Mouse (Mus musculus) gastrocnemius, postnatal 25 days (tissue): ENCODE measurements around the gene Dnajc6. TPM values are rescaled to one million over a fixed set of nuclear protein-coding genes. Genes with fewer than 3 reads are reported as not detected.

Source experiments
- DNase-seq: peaks from one replicate; pipeline ENCODE4 v3.0.0; 2022
- total RNA-seq, 2 experiments: library from RNA; stranded (reverse); gene quantifications; 1 replicate in 1 of 2; 2 replicates in 1 of 2; pipeline ENCODE4 v1.2.3; 2021

Gene Dnajc6
- total RNA-seq, 2 experiments from 2014 or later = 0.20 to 0.29 TPM

DNA sequence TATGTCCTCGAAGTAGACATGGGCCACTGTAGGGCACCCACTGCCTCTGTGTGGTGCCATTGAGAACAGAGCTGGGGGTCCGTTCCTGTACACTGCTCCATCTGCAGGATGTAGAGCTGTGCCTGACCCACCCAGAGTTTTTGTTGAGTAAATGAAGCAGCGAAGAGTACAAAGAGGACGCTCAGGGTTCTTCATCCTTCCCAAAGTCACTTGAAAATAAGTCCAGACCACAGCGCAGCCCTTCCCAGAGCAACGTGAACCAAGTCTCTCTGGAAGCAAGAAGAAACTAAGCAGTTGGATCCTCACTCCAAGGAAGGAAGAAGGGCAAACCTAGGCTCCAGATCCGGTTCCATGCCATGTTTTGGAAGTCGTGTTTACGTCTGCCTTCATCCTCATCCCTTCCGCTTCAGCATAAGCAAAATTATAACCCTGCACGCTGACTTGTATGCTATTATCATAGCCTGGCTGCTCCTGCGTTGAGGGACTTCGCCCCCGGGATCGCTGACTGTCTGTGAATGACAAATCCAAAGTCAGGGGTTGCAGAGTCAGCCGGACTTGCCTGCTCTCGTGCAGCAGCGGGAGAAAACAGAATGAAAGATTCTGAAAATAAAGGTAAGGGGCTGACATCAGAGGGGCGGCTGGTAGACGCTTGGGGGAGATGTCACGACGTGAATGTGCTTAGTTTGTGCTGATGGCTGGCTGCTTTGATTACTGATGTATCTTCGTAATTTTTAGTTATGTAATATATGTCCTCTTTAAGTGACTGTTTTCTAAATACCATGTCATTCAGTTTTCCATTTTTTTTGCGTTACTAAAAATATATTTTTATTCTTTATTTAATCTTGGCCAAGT is 11.3 kb downstream of the Dnajc6 start:
- peak; percentile 33 for DNase-seq

DNA sequence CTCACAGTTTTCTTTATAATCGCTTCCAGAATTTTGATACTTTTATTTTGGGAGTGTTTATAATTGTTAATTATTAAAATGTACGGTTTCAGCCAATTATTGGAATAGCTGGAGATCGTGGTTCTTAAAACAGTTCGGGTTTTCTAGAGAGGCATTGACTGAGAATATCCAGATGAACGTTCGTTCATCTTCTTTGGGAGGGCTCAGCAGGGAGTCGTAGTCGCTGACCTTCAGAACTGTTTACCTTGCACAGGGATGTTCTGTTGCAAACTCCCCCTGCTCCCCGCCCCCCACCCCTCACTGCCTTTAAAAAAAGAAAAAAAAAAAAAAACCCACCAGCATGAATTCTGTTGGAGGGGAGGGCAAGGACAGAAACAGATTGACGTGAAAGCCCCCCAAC is 12.0 kb downstream of the Dnajc6 start:
- DNase-seq = no peak

DNA sequence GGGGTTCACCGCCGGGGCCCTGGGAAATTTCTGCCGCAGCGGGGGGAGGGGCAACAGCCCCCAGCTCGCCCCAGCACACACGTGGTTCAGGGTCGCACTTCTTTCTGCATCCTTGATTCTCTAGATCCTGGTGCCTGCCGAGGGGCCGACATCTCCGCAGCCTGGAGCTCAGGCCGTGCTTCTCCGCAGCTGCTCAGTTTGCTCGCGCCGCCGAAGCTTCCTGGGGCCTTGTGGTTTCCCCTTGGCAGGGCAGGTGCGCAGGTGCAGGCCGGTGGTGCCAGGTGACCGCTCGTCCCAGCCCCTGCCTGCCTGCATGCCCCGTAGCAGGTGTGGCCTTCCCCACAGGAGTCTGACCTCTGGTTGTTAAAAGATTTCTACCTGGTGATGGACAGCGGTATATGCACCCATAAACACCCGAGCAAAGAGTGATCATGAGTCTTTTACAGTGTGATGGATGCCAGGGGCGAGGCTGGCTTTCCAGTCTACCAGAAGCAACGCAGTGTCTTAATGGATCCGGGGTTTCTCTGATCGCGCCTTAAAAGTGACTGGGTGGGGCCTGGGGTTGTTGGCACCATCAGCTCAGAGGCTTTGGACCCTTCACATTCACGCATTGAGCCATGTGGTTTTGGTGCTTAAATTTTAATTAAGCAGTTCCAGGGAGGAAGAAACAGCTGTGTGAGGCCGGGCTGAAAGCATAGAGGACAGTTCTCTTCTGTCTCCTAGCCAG is 12.6 kb downstream of the Dnajc6 start:
- no peak for DNase-seq

DNA sequence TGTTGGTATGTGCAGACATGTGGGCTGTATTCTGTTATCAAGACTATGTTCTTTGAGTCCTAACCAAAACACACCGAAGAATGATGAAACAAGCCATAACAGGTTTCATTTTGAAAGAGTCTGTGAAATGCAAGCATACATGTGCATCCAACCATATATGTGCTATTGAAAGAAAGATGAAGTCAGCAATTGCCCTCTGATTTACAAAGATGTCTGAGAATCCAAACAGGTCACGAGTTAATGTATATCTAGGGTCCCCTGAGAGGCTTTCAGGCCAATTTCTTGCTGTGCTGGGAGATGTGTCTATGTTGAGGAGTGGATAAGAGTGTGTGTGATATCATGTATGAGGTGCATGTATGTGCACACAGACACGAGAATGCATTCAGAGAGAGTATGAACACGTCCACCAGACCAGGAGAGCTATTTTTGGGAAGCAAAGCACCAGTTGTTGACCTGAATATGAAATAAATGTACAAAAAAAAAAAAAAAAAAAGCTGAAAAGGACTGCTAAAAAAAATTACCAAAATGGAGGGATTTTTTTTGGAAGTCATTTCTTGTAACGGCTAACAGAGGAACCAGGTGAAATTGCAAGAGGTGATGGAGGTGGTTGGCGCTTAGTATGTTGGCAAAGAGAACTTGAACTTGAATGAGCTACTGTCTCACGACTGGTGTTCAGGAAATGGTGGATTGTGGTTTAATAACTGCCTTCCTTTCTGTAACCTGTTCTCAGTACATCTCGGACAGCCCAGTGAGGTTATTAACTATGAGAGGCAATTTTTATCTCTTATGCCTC is 13.9 kb downstream of the Dnajc6 start:
- DNase-seq = no peak

DNA sequence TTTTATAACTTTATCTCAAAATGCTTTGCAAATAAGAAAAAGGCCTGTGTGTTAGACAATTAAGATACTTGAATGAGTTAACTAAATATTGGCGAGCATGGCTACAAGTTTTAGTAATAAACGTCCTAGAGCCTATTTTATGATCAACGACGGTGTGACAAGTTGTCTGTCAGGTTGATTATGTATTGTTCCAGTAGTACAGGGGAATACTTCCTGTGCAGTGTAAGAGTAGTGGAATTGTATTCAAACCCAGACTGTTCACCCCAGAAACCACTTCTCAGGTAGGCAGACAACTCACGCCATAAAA is 14.4 kb downstream of the Dnajc6 start:
- no peak for DNase-seq

DNA sequence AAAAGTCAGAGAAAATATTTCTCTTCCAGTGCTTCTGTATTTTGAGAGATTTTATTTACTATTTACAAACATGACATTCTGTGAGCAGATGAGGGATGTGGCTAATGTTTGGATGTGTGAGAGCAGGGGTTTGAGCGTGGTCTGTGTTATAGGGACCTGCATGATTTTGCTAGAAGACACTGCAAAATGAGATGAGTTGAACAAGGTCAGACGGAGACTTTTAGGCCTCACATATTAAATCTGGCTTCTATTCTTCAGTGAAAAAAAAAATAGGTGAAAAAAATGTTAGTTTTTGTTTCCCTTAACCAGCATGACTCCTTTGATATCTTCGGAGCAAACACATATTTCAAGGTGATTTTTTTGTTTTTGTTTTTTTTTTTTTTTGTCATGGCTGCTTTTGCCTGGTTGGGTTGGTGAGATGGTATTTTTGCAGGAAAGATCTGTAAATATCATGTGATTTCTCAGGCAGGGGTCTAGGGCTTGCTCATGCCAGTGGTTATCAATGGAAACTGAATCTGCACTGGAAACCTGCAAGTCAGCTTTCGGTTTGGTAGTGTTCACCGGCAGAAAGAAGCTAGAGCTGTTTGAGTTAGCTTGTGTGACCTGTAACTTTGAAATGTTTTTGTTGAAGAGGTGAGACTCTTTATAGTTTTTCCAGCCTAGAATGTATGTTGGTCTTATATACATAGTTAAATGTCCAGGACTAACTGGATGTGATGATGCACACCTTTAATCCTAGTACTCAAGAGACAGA is 15.5 kb downstream of the Dnajc6 start:
- DNase-seq = no peak

DNA sequence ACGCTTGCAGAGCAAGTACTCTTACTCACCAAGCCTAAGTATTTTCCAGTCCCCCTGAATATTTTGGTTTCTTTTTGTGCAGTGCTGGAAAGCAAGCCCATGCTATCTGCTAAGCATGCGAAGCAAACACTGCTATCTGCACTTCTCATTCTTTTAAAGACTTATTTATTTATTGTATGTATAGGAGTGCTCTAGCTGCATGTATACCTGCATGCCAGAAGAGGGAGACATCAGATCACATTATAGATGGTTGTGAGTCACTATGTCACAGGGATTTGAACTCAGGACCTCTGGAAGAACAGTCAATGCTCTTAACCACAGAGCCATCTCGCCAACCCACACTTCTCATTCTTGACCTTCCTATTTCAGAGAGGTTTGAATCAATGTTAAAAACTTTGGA is 16.8 kb downstream of the Dnajc6 start:
- DNase-seq = no peak

DNA sequence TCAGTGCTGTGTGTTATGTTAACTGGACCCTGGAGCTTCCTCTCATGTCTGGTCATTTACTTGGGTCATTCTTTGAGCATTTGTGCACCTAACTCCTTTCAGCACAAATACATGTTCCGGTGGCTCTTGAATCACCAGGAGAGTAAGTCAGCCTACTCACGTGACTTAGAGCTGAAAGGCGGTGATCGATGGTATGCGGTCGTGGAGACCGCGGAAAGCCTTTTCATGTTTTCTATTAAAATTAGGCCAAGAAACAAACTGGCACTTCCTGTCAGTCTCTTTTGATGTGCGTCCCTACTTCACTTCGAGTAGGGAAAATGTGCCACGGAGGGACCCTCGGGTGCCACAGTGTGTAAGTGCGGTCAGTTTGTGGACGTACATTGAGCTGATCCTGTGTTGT is 19.4 kb downstream of the Dnajc6 start:
- no peak for DNase-seq

DNA sequence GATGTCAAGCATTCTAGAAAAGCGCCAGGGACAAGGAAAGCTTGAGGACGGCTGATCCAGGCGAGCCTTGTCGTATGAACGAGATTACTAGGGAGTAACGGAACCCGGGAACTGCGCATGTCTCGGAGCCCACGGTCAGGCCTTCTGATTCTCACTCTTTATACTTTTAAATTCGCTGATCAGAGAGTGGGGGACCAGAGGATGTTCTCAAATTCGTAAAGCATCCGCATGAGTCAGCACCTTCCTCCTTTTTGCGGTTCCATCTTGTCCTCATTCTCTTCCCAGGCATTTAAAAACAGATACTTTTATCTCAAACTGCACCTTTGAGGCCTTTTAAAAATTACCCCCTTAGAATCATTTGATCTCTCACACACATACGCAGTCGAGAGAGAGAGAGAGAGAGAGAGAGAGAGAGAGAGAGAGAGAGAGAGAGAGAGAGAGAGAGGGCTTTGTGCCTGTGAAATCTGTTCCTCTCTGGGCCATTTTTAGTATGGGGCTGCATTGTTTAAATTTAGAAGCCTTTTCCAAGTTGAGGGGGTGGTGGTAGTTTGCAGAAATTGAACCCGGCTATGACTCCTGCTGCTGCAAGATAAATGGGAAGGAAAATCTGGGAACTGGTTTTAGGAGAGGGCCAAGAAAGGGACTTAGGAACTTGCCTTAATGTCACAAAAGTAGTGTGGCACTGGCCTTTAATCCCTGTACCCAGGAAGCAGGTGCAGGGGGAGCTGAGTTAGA is 20.2 kb downstream of the Dnajc6 start:
- no peak for DNase-seq

DNA sequence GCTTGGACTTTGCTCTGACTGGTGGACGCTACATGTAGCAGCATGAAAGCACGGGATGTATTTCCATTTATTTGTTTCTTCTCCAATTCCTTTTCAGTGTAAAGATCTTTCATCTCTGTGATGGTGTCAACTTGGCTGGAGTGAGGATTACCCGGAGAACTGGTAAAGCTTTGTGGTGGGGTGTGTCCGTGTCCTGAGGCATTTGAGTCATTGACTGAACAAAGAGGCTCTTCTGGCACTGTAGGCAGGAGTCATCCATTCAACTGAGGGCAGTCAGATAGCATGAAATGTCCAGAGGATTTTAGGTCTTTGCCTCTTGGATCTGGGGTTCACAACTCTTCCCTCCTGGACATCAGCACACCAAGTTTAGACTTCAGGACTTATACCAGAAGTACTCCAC is 35.5 kb downstream of the Dnajc6 start:
- no peak for DNase-seq

DNA sequence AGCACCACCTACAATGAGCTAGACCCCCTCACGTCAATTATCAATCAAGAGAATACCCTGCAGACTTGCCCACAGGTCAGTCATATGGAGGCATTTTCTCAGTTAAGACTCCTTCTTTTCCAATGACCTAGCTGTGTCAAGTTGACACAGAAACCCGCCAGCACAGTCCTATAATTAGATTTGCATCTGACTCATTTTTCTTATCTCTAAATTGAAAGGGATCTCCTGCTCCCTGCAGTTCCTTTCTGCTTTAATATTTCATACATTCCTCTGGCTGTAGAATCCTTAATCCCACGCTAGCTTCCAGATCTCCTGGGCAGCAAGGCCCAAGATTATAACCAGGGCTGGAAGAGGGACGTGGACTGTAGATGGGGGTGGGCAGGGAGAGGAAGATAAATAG is 44.1 kb downstream of the Dnajc6 start:
- no peak for DNase-seq

DNA sequence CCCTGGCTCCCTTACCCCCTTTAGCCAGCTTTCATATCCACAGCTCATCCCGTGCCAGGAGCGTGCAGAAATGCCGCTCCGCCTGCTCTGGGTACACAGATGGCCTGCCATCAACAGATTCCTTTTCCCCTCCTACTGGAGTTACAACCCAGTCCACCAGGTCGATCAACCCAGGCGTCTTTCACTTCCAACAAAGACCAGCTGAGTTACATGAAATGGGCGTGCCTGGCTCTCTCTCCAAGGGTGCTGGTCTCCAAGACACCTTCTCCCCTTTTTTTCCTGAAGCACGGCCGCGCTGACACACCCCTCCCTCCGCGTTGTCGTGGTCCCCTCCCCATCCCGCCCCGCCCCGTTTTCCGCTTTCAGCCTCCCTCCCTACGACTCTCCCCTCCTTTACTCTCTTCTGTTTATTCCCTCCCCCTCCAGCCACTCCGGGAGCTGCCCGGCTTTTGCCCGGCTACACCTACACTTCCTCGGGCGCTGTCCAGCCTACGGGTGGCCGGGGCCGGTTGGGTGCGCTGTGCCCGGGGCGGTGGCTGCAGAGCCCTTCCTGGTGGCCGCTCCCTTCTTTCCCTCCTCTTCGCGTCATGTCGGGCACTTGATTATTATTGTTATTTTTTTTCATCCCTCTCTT is 53.6 kb downstream of the Dnajc6 start:
- no peak for DNase-seq

DNA sequence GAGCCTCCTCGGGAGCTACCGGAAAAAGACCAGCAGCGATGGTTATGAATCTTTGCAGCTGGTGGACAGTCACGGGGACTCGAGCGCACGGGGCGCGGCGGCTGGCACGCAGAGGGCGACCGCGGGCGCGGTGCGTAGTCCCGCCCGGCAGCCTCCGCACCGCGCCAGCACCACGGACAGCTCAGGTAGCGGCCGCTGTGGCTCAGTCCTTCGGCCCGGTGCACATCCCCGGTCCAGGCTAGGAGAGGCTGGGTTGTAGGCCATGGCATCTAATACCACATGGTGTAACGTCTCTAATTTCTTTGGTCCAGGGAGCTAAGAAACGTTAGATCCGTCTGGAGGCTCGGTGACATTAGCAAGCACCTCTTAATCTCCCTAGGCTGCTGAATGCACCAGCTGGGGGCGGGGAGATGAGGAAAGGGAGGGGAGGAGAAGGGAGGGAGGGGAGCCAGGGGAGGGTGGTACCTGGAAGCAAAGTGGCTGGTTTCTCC is 54.3 kb downstream of the Dnajc6 start:
- peak; percentile 29 for DNase-seq

DNA sequence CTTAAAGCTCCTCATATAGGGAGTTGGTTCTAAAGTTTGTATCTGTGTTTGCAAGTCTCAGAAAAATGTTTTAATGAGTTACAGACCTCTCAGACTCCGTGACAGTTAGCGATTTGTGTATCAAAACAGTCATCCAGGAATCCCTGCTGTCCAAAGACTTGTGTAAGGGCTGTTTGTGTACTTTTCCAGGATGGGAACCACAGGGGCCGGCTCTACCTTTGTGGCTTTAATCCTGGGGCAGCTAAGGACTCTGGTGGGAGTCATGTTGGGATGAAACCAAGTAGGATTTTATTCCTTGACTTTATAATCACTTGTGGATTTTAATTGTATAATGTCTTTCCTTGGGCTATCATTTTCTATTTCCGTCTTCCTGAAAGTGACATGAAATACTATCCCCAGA is 55.0 kb downstream of the Dnajc6 start:
- DNase-seq = no peak

DNA sequence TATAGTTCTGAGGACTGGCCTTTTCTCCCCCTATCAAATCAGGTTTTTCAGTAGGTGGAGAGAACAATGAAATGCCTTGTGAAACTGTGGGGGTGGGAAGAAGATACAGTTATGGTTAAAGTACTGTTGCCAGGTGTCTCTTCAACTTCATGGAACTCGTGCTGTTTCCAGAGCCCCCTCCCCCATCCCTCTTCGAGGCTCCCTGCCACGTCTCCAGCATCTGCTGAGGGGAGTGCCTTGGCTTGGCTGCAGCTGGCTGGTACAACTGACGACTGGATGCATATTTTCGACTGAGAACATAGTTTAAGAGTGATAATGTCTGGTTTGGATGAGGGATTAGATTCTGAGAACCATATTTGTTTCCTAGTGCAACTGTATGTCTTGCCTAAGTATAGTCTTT is 55.9 kb downstream of the Dnajc6 start:
- DNase-seq = no peak

DNA sequence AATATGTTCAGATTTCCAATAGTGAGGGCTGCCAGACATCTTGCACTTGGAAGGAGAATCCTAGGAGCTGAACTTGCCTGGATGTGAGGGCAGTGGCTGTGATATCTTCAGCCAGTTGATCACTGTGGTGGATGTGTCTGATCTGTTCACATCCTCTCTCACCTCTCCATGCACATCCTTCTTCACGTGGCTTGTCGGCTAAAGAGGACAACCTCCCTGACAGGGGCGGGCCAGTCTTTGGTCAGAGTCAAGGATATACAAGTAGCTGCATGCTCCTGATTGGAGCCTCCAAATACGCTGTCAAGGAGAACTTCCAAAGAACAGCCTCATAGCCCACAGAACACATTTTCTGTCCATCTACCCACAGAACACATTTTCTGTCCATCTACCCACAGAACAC is 58.6 kb downstream of the Dnajc6 start:
- DNase-seq = no peak

DNA sequence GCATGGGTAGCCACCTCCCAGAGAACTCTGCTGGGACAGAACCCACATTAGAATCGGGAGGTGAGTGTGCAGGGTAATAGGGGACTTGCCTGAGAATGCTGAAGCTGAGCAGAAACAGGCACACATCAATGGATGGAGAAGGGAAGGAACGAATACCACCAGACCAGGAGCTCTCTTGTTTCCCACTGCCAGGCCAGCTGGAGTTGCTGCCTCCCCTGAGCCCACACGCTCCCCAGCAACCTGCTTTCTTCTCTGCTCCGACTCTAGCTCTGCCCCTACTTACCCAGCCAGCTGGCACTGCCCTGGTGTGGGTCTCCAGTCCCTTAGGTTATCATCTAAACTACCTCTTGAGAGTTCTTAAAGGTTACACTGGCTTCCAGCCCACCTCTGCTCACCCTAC is 63.7 kb downstream of the Dnajc6 start:
- no peak for DNase-seq

DNA sequence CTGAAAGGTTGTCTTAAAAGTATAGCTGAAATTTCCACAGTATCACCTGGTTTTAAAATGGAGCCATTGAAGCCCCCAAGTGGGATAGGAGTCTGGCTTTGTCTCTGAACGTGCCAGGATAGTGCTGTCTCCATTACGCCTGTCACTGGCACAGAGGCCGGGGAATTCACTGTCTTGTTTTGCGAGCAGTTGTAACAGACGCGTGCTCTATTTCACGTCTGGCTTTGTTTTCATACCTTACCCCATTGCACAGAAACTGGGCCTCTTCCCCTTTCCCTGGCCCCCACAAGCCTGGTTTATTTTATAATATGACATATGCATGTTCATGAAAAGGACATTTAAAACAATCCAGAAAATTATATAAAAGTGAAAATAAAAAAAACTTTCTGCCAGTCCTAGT is 66.4 kb downstream of the Dnajc6 start:
- DNase-seq = no peak

DNA sequence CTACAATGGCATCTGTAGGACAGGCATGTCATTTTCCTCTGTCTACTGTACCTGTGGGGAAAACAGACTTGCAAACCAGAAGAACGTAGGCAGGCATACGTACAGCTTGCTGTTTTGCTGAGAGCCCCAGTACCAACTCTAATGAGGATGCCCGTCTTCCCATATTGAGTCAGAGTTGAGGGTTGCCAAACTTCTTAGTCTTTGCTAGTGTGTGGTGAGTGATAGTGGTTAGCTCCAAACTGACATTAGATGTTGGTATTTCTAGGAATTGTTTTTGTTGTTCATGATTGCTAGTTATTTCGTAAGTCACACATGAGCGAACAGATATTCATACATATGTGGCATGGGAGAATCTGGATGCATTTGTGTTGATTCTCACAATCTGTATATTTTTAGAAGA is 67.2 kb downstream of the Dnajc6 start:
- DNase-seq = no peak

DNA sequence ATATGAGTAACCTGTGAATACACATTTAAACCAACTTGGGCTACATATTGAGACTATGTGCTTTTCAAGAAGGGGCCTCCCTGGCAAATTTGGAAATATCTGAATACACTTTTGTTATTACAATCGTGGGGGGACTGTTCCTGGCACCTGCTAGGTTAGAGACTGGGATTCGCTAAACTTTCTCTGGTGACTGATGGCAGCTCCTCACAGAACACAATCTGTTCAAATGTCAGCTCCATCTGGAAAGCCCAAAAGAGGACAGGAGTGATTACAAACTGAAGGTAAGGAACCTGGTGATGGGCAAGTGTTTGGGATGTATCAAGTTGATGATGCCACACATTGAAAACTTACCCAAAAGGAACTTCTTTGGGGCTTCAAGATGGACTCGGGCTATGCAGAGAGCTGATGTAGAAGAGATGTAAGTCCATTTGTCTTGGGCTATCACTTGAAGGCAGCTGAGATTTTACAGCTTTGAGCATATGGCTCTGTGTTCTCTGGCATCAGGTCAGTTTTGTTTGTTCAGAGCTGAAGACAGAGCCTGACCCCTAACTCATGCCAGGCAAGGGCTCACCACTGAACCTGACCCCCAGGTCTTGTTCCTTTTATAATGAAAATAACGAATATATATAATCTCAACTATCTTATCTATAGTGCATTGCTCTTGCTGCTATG is 68.4 kb downstream of the Dnajc6 start:
- DNase-seq = no peak
